Mouse (Mus musculus) intestine, postnatal 0 days (tissue): ENCODE measurements at regions not wholly inside any gene's neighbourhood (a gene's known extent, or its start where the extent isn't known, plus 50 kb on each side); places are given as distances from the start of the nearest gene placed in this dataset.

Experiments used
- ATAC-seq: fragments of 200-750 bp; cut with Nextera tagmentation; 2 replicates; pipeline ENCODE4 v1.8.0; 2017; ENCODE audit warnings: mild to moderate bottlenecking, moderate TSS enrichment, moderate library complexity
- H3K27ac ChIP-seq: fragments of 300-500 bp; sonication (generic); 2 replicates; pipeline ENCODE4 v1.5.1; 2014; ENCODE audit warnings: mild to moderate bottlenecking, low read depth, low read length, moderate library complexity
- H3K27me3 ChIP-seq: fragments of 300-500 bp; sonication (generic); replicated peaks from 2 replicates; pipeline ENCODE4 v1.6.1; 2014; ENCODE audit warnings: low read length, mixed read lengths; ENCODE audit not compliant: control insufficient read depth, insufficient read depth
- H3K36me3 ChIP-seq: fragments of 300-500 bp; sonication (generic); 2 replicates; pipeline ENCODE4 v1.6.1; 2014; ENCODE audit warnings: mild to moderate bottlenecking, moderate library complexity; ENCODE audit not compliant: control insufficient read depth, insufficient read depth
- H3K4me1 ChIP-seq: fragments of 300-500 bp; sonication (generic); replicated peaks from 2 replicates; pipeline ENCODE4 v1.6.1; 2014; ENCODE audit warnings: antibody characterized with exemption, low read length, mixed read lengths; ENCODE audit not compliant: control insufficient read depth, insufficient read depth
- H3K4me2 ChIP-seq: fragments of 300-500 bp; sonication (generic); replicated peaks from 2 replicates; pipeline ENCODE4 v1.6.1; 2014; ENCODE audit warnings: low read depth, mild to moderate bottlenecking, moderate library complexity
- H3K4me3 ChIP-seq: fragments of 300-500 bp; sonication (generic); 2 replicates; pipeline ENCODE4 v1.5.1; 2014; ENCODE audit warnings: low read depth, low read length
- H3K9ac ChIP-seq: fragments of 300-500 bp; sonication (generic); 2 replicates; pipeline ENCODE4 v1.6.1; 2014; ENCODE audit warnings: mild to moderate bottlenecking, low read depth, low read length
- H3K9me3 ChIP-seq: fragments of 300-500 bp; sonication (generic); 2 replicates; pipeline ENCODE4 v1.6.1; 2016; ENCODE audit warnings: mixed run types; ENCODE audit not compliant: control insufficient read depth
- CTCF ChIP-seq: sonication (generic); IDR thresholded peaks from 2 replicates; pipeline ENCODE4 v1.5.1; 2016; ENCODE audit warnings: low read depth, mild to moderate bottlenecking, control low read depth, antibody characterized with exemption, moderate library complexity
- WGBS: fragments of 180-500 bp; shearing (Covaris S2); extraction: QIAGEN DNeasy Blood & Tissue Kit; methylation state at CpG from one replicate; pipeline ENCODE4 v1.1.7; 2014; 5-methylcytosine and 5-hydroxymethylcytosine counted together

DNA sequence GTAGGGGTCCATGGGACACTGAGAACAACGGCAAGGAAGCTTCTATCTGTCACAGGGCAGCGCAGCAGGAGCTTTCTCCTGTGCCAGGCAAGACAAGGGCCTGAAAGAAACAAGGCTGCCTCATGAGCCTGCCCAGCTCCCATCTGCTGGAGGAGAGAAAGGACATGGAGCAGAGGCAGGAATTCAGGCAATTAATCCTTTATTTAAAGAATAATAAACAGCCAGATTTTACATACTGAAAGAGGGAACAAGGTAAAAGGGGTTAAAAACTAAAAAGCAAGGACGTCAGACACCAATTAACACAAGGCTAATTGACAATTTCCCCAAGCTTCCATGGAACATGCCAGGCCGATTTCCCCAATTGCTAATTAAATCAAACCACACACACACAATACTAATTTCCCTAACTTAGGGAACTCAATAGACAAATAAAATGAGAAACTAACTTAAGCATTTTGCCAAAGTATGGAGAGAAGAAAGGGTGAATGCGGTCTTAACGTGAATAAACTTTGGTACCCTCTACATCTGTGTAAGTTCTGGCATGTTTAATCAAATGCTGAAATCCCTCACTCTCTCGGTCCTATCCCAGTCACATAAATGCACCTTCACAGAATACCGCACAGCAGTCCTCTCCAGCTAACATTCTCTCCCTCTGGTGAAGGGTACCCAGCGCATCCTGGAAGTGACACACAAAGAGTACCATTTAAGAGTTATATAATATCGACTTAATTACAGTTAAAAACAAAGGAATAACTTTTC lies 252.7 kb downstream of the Bcl11a start:
- ATAC-seq = no peak
- Histone ChIP-seq H3K4me2 (no peak overlapping the region), H3K27ac (no peak overlapping the region), H3K9me3 (no peaks in the 10 kb centered on the region), H3K27me3 (no peaks in the 10 kb centered on the region), H3K9ac (no peak overlapping the region), H3K36me3 (no peaks in the 10 kb centered on the region), H3K4me3 (no peak overlapping the region), H3K4me1 (no peaks in the 10 kb centered on the region)
- TF ChIP-seq CTCF = no peak
- 83% methylated on average over 10 of the region's 10 CpGs for WGBS

DNA sequence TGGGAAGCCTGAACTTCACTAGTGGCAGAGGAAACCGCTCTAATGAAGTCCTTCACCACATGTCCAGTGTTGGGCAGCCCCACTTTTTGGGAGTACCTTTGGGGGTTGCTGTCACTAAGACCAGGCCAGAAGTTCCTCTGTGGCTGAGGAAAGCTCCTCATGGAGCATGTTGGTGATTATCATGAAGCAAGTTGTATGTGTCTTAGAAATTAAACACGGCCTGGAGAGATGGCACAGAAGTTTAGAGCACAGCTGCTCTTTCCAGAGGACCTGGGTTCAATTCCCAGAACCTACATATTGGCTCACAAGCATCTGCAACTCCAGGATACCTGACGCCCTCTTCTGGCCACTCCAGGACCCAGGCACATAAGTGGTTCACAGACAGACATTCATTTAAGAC lies 254.4 kb downstream of the Bcl11a start:
- no peak for ATAC-seq
- H3K27me3 ChIP-seq = no peaks in the 10 kb centered on the region
- H3K9me3 ChIP-seq = no peaks in the 10 kb centered on the region
- H3K9ac ChIP-seq = no peak overlapping the region
- no peak overlapping the region for H3K4me3 ChIP-seq
- no peaks in the 10 kb centered on the region for H3K36me3 ChIP-seq
- peak; percentile 30; the same call in 1 of the 2 replicates for TF ChIP-seq CTCF
- no peak overlapping the region for H3K4me2 ChIP-seq
- 95% methylated on average over 3 of the region's 3 CpGs for WGBS
- no peaks in the 10 kb centered on the region for H3K4me1 ChIP-seq
- H3K27ac ChIP-seq = no peak overlapping the region

DNA sequence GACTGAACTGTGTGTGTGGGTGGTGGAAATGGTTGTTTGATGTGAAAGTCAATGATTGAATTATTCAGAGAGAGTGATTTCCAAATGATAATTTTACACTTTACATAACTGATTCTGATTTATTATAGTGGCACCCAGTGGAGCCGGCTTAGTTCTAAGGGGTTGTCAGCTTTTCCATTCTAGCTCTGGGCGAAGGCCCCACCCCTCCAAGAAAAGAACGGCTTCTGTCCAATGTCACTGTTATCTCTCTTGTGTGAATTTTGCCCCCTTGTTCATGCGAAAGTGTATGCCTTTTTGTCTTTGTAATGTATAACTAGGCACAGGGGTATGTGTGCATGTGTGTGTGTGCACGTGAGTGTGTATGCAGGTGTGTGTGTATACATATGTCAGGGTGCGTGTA lies 255.3 kb downstream of the Bcl11a start:
- Histone ChIP-seq H3K4me1 (no peaks in the 10 kb centered on the region), H3K27ac (no peak overlapping the region), H3K9me3 (no peaks in the 10 kb centered on the region), H3K27me3 (no peaks in the 10 kb centered on the region), H3K36me3 (no peaks in the 10 kb centered on the region), H3K9ac (no peak overlapping the region), H3K4me3 (no peak overlapping the region), H3K4me2 (no peak overlapping the region)
- WGBS = 59% methylated on average over 6 of the region's 6 CpGs
- no peak for TF ChIP-seq CTCF
- ATAC-seq = no peak

DNA sequence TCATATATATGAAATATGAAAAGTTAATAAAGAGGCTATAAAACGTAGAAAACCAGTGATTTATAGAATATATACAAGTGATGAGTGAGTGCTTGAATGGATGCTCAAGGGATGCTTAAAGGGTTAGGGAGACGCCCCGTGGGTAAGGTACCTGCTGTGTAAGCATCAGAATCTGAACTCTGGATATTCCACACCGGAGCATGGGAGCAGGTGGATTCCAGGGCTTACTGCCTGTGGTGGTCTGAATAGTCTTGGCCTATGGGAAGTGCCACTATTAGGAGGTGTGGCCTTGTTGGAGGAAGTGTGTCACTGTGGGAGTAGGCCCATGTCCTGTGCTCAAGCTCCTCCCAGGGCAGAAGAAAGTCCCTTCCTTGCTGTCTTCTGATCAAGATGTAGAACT lies 257.4 kb downstream of the Bcl11a start:
- no peaks in the 10 kb centered on the region for H3K27me3 ChIP-seq
- ATAC-seq = no peak
- H3K4me1 ChIP-seq = no peaks in the 10 kb centered on the region
- H3K27ac ChIP-seq = no peak overlapping the region
- H3K4me3 ChIP-seq = no peak overlapping the region
- 93% methylated on average over 4 of the region's 4 CpGs for WGBS
- H3K9ac ChIP-seq = no peak overlapping the region
- H3K9me3 ChIP-seq = no peaks in the 10 kb centered on the region
- no peak for TF ChIP-seq CTCF
- H3K36me3 ChIP-seq = no peaks in the 10 kb centered on the region
- no peak overlapping the region for H3K4me2 ChIP-seq

DNA sequence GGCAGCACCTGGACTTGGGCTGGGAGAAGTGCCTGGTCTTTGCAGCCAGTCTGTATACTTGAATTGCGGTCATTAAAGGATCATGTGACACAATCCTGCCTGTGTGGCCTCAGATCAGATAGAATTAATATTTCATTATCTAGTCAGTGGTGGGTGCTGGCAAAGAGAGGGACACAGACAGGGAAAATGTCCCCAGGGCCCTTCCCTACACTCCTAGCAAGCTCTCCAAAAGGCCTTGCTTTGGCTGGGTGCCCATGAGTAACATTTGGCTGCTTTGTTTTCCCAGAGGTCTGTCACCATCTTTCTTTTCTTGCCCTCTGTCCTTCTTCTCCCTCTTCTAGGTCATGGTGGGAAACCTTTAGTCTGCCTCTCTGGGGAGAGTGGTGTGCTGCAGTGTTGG lies 260.3 kb downstream of the Bcl11a start:
- WGBS = 41% methylated on average over 1 of the region's 1 CpGs
- Histone ChIP-seq H3K4me2 (no peak overlapping the region), H3K27me3 (no peaks in the 10 kb centered on the region), H3K9me3 (no peaks in the 10 kb centered on the region), H3K36me3 (no peaks in the 10 kb centered on the region), H3K9ac (no peak overlapping the region), H3K4me3 (no peak overlapping the region), H3K27ac (no peak overlapping the region), H3K4me1 (no peaks in the 10 kb centered on the region)
- no peak for ATAC-seq
- no peak for TF ChIP-seq CTCF

DNA sequence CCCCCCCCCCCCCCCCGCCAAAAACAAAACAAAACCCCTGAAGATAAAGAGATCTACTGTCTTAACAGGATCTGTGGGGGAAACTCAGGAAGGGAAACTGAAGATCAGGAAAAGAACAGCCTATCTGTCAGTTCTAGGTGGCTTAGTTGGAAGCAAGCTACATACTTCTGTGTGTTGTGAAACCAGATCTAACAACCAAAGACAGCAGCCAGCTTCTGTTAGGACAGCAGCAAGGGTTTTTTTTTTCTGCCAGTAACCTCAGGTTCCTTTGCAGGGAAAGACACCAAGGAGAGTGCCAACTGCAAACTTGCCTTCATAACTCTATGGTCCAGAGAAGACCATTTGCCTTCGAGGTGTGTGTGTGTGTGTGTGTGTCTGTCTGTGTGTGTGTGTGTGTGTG lies 261.2 kb downstream of the Bcl11a start:
- no peak for TF ChIP-seq CTCF
- no peak for ATAC-seq

More for the DNA sequence above, 261.2 kb downstream of the Bcl11a start:
- Histone ChIP-seq H3K4me2 (no peak overlapping the region), H3K9ac (no peak overlapping the region), H3K27me3 (no peaks in the 10 kb centered on the region), H3K27ac (no peak overlapping the region), H3K4me3 (no peak overlapping the region), H3K36me3 (no peaks in the 10 kb centered on the region), H3K4me1 (no peaks in the 10 kb centered on the region), H3K9me3 (no peaks in the 10 kb centered on the region)
- whole genome bisulfite sequencing = 48% methylated on average over 2 of the region's 2 CpGs
